Mouse (Mus musculus): ENCODE measurements around the gene Ly75.

The Ly75 gene

DNA sequence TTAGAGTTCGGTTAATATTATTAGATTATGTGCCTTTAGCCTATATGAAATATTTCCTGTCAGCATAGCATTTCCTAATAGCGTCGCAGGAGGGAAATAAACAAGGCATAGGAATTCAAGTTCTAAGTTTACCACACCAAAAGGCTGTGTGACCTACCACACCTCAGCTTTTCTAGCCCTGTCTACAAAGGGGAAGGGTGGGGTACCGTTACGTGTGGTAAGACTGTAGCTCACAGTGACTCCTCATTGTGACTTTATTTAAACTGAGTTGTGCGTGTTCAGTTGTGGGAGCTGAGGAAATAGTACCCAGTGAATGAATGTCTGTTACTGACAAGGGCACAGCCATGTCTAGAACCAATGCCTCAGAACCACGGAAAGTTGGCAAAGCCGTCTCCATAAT is 8.0 kb downstream of the Ly75 start:
- no peak for DNase-seq (ENCODE audit: low spot score in 2 of 2)

DNA sequence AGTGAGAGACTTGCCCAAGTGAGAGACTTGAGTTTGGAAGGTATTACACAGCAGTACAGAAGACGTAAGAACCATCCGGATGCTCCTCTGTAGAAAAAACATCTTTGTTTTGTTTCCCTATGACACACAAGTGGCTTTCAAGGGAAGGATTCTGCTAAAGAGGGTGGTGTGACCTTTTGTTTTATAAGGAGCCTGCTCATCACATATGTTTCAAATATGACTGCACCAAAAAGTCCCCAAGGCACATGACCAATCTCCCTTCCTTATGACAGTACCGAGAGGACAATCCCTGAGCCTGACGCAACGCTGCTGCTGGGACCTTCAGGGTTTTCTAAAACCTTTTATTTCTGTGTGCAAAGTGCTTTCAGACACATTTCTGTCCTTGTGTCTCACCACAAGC is 12.9 kb downstream of the Ly75 start:
- no peak for DNase-seq (ENCODE audit: low spot score in 2 of 2)

DNA sequence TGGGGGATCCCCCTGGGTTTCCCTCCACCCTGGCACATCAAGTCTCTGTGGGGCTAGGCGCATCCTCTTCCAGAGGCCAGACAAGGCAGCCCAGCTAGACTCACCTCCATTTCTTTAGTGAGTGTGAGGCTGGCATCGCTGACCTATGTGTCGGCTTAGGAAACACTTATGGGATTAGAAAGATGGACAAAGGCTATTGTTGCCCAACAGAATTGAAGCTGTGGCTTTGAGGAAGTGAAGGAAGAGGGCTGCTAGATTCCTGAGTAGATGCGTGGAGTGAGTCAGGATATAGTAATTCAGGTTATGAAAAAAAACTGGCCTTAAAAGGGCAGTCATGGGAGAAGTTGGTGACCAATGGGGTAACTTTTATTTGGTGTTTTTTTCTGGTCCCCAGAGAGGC is 13.6 kb downstream of the Ly75 start:
- no peak for DNase-seq (ENCODE audit: low spot score in 2 of 2)

DNA sequence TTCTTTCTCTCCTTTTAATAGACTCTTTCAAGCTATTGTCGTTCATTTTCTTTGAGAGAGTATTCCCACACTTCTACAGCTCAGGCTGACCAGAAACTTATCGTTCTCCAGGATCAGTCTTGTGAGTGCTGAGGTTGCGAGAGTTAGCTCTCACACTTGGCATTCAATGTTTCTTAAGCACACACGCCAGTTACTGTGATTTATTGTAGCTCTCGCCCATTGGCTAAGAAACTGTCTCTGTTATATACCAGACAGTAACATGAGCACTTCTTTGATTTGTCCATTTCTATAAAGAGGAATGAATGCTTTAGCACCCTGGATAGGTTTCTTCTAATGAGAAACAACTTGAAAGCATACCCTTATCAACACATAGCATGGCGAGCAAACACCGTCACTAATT is 15.2 kb downstream of the Ly75 start:
- DNase-seq (ENCODE audit: low spot score in 2 of 2) = no peak

GRCm38 (mm10) chr2:60367204-60367603 is 15.9 kb downstream of the Ly75 start:
- no peak for DNase-seq (ENCODE audit: low spot score in 2 of 2)

GRCm38 (mm10) chr2:60365820-60366610 is 17.1 kb downstream of the Ly75 start:
- no peak for DNase-seq (ENCODE audit: low spot score in 2 of 2)

- no peak for DNase-seq (ENCODE audit: low spot score in 2 of 2)
Observed at GRCm38 (mm10) chr2:60365138-60365775, 17.8 kb downstream of the Ly75 start.

DNA sequence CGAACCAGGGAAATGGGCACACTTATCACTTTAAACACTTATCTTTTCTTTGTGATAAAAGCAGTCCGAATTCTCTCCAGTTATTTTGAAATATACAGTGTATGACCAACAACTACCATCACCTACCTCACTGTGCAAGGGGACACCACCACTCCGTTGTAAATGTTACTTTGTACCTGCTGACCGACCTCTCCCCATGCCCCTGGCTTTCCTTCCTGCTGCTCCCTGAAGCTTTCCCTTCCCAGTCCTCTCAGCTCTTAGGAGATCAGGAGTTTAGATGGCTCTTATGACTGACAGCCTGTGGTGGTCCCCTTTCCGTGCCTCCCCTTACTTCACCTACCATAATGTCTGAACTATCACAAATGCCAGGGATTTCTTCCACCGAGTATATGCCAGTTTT is 21.0 kb downstream of the Ly75 start:
- DNase-seq (ENCODE audit: low spot score in 2 of 2) = no peak

- DNase-seq (ENCODE audit: low spot score in 2 of 2) = no peak
Observed at GRCm38 (mm10) chr2:60359796-60360195, 23.3 kb downstream of the Ly75 start.

- DNase-seq (ENCODE audit: low spot score in 2 of 2) = peak in 1 of 2 experiments; percentile 31
Observed at GRCm38 (mm10) chr2:60355388-60355683, 27.8 kb downstream of the Ly75 start.

- no peak for DNase-seq (ENCODE audit: low spot score in 2 of 2)
Observed at GRCm38 (mm10) chr2:60354541-60355387, 28.3 kb downstream of the Ly75 start.

DNA sequence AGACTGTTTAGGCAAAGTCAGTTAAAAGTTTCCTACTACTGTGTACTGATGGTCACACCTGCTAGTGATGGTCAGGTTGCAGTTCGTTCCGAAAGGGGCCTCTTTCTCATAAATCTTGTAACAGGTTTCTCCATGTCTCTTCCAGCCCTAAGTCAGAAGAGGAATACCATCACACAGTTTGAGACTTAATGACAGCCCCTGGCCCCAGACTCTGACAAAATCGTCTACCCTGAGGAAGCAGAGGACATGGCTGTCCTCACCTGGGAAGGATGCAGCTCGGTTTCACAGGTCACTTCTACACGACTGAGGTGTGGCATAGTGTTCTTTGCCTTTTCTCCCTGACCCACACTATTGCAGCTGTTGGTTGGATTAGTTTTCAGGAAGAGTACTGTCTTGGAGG is 30.8 kb downstream of the Ly75 start:
- DNase-seq (ENCODE audit: low spot score in 2 of 2) = no peak

GRCm38 (mm10) chr2:60351781-60352180 is 31.3 kb downstream of the Ly75 start:
- no peak for DNase-seq (ENCODE audit: low spot score in 2 of 2)

GRCm38 (mm10) chr2:60347875-60348274 is 35.2 kb downstream of the Ly75 start:
- DNase-seq (ENCODE audit: low spot score in 2 of 2) = no peak

- DNase-seq (ENCODE audit: low spot score in 2 of 2) = no peak
Observed at GRCm38 (mm10) chr2:60346531-60346930, 36.6 kb downstream of the Ly75 start.

DNA sequence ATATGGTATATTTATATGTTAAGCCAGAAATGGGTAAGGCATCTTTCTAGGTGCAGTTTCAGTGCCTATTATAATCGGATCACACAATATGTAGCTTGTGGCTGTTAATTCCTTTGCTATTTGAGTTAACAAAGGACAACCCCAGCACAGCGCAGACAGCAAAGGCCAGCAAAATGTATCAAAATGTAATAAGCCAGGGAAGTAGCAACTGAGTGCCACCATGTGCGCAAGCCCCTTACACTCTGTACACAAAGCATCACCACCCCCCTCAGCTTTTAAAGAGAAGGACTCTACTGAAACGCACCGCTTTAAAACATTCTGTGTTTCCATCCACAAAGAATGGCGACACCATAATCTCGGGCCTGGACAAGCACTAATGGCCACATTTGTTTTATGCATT is 37.4 kb downstream of the Ly75 start:
- DNase-seq (ENCODE audit: low spot score in 2 of 2) = no peak

DNA sequence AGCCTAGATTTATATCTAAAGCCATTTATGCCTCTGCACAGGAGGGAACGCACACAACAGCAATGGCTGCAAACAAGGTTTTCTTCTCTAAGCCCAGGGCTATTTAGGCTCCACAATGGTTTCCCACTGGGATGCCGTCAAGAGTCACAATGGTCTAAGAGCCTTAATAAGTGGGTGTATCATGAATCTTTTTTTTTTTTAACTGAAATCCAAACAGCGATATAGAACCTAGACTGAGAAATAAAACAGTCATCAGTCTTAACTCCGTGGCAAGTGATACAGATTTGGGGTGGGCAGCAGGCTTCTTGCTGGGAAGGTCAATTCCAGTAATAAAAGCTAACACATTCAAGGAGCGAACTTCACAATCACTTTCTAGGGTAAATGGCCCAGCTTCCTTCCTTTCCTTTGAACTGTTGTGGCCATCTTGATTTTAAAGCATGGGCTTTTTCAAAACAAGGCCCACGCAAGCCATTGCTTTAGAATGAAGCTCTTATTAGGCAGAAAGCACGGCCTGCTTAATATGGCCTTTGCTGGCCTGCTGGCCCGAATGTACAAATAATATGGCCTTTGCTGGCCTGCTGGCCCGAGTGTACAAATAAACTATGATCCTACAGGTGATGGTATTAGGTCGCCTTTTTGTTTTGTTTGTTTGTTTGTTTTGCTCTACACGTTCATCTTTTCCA is 39.4 kb downstream of the Ly75 start:
- no peak for DNase-seq (ENCODE audit: low spot score in 2 of 2)

DNA sequence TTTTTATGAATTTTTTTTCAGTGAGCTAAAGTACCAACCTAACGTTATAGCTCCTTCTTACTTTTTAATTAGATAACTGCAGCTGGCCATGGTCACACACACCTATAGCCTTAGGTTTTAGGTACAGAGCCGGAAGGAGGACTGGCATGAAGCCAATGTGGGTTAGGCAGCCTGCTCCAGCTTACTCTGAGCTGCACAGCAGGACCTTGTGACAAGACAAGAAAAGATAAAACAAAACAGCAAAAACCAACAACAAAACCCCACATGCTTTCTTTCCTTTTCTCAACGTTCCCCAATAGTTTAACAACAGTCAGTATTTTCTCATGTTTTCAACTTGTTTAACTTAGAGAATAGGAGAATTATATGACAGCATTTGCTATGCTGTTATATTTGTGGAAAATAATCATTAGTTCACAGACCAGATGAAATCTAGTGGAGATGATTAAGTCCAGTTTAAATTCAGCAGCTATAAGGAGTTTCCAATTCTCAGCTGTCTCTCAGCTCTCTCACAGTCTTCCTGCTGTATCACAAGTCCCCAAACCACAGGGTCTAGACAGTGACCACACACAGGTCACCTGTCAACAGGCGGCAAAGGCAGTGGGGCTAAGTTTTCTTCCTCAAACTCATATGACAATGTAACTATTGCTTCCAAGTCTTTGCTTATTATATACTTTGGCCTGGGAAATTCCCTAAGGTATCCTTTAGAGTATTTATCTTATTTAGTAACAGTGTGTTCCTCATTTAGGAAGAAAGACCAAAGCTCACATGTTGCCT is 40.8 kb downstream of the Ly75 start:
- DNase-seq (ENCODE audit: low spot score in 2 of 2) = no peak

- DNase-seq (ENCODE audit: low spot score in 2 of 2) = no peak
Observed at GRCm38 (mm10) chr2:60337937-60338336, 45.2 kb downstream of the Ly75 start.

GRCm38 (mm10) chr2:60328641-60329040 is 54.5 kb downstream of the Ly75 start:
- no peak for DNase-seq (ENCODE audit: low spot score in 2 of 2)

GRCm38 (mm10) chr2:60327581-60327980 is 55.5 kb downstream of the Ly75 start:
- DNase-seq (ENCODE audit: low spot score in 2 of 2) = no peak
